Mouse (Mus musculus) left cerebral cortex, postnatal 25 days (tissue): ENCODE measurements around the gene Borcs7. TPM values are rescaled to one million over a fixed set of nuclear protein-coding genes. Genes with fewer than 3 reads are reported as not detected.
"Not testable (repeated sequence)": the region's sequence is repeated elsewhere in the genome, so short reads cannot be mapped to it uniquely, and the experiment has no call there.

Experiments used
- DNase-seq, 2 experiments: peaks; one replicate each; pipeline ENCODE4 v3.0.0; 2022; ENCODE audit warnings: low spot score in 2 of 2, mixed read lengths in 1 of 2
- intact Hi-C: fragments of 180-260 bp; cut with DNase I; formaldehyde crosslinking; loops from one replicate; pipeline ENCODE4 v1.15.1; 2025
- total RNA-seq, 2 experiments: library from RNA; stranded (reverse); gene quantifications; 2 replicates each; pipeline ENCODE4 v1.2.3; 2021

Gene Borcs7
- total RNA-seq, 2 experiments from 2014 or later: 22.5 to 25.6 TPM

DNA sequence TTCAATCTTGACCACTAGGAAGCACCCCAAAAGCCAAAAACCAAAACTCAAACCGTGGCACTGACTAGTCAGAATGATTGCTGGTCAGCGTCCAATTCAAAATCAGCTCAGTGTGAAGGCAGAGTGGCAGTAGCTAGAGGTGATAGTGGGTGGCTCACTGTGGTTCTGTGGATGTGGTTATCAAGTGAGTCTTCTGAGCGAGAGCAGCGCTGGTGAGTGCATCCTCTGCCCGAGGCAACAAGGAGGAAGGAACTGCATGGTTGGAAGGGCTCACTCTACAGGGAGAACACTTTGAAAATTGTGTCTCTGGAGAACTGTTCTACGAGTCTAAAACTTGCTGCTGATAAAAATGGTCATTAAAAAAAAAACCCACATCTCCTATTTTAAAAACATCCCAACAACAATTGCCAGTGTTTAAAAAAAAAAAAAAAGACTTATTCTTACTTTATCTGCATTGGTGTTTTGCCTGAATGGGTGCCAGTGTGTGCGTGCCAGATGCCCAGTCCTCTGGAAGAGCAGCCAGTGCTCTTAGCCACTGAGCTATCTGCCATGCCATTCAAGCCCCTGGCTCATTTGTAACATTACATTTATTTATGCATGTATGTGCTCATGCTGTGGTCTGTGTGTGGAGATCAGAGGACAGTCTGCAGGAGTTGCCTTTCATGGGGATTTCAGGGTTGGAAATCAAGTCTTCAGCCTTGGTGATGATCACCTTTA, 16.2 kb downstream of the Borcs7 start:
- intact Hi-C loops: no loop called here
- no peak for DNase-seq

DNA sequence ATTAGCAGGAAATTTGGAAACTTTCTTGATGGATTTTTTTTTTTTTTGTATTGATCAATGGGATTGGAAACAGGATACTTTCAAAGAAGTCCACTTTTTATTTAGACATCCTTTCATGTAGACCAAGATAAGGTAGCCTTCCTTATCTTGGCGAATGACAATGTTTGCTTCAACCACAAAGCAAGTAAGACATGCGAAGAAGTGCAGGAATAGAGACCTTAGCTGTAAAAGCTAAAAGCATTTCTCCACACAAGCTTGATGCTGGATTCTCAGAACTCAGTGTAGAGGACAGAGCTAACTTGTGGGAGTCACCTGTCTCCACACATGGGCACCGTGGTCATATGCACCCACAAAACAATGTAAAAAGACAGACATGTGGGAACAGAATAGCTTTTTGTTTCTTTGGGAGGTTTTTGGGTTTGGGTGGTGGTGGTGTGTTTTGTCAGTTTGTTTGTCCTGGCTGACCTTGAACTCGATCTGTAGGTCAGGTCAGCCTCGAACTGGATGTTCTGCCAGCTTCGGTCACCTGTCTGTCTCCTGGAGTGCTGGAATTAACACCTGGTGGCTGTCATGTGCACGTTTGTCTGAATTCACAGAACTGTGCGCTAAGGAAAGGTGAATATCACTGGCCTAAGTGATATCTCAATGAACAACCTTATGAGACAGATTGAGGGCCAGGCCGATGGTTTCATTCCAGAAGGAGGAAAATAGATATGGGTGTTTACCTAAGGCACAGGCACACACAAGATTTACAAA, 17.0 kb downstream of the Borcs7 start:
- DNase-seq: no peak
- intact Hi-C loops: no loop called here

DNA sequence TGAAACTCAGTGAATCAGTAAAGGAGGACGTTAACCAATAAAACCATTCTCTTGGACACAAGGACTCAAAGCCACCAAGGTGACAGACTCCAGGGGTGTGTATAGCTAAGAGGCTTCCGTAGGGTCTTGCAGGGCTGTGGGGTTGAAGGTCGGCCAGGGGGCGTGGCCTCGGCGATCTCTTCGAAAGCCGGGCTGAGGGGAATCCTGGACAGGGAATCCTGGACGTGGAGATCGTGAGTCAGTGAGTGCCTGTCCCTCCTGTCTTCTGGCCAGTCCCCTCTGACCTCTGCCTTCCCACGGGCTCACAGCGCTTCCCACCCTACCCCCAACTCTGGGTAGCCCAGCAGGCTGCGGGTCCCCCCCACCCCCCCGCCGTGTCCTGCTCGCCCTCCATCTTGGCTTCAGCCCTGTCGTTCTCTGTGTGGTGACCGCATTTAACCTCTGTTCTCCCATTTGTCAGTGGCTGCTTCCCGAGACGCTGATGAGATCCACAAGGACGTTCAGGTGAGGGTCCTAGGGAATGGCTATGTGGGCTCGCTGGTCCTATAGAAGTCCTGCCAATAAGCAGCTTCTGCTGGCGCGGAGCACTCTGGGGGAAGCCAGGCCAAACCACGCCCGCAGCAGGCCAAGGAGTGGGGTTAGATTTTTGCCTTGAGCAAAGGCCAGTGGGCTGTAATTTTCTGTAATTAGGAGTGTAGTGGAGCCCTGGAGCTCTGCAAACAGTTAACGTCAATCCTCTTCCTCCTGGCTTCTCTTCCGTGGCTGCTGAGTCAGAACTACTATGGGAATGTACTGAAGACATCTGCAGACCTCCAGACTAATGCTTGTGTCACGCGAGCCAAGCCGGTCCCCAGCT, 17.8 kb downstream of the Borcs7 start, which contains the start of gene As3mt:
As3mt (plus strand) TSS at position 163 of the 856 bp plus-strand sequence.
- intact Hi-C loops: no loop called here

GRCm38 (mm10) chr19:46710614-46711013, 20.9 kb downstream of the Borcs7 start:
- intact Hi-C loops: no loop called here
- no peak for DNase-seq

More for the DNA sequence above, 17.8 kb downstream of the Borcs7 start, which contains the start of gene As3mt:
- DNase-seq: peak in 1 of 2 experiments; percentile 35

DNA sequence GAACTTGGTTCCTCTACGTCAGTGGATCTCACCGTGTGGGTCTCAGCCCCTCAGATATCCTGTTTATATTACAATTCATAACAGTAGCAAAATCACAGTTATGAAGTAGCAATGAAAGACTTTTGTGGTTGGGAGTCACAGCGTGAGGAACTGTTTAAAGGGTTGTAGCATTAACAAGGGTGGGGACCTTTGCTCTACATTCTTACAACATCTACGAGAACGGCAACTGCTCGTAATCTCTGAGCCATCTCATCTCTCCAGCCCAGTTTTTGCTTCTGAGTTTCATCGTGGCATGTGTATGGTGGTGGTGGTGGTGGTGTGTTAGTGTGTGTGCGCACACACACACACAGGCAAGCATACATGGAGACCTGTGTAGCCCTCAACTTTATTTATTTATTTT, 24.5 kb downstream of the Borcs7 start:
- DNase-seq: no peak
- intact Hi-C loops: no loop called here

DNA sequence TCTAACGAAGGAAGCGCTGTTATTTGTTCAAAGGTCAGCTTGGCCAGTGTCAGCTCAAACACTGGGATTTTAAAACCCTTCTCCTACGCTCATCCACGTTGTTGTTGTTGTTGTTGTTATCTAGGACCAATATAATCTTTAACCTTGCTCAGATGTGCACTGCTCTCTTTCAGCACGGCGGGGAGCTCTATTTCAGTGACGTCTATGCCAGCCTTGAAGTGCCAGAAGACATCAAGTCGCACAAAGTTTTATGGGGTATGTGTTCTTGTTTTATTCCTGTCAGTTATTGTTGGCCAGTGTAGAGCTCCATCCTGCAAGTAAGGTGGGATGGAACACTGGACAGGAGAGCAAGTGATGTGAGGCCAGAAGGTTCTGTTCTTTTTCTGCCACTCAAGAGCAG, 25.3 kb downstream of the Borcs7 start:
- no peak for DNase-seq
- intact Hi-C loops: no loop called here

DNA sequence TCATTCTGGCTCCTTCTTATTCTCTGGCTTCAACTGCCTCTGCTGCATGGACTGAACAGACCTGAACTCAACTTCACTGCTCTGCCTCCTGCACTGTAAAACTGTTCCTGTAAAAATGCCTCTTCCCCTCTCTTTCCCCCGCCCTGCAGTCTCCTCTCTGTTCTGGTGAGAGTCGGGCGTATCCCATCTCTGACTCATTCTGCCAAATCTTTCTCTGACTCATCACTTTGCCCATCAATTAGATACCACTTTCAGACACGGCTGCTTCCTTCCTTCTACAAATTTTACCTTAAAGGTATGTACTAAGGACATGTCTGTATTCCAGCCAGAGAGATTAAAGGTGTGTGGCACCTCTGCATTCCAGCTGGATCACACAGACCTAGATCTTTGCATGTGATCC, 28.4 kb downstream of the Borcs7 start:
- intact Hi-C loops: no loop called here
- DNase-seq: no peak

DNA sequence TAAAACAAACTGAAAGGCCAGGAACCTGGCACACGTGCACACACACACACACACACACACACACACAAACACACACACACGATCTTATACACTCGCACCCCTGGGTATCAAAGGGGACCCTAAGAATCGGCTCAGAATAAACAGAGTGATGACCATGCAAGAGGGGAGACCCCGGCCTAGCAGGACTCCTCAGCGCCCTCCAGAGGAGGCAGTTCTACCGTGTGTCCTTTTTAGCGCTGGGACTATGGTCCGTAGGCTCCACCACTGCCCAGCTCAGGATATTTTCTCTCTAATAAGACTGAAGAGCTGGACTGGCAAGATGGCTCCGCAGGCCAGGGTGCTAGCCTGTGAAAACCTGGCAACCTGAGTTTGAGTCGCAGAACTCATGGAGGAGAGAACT, 34.7 kb downstream of the Borcs7 start:
- DNase-seq: no peak
- intact Hi-C loops: no loop called here

- no peak for DNase-seq
- intact Hi-C loops: no loop called here
These were observed 36.4 kb downstream of the Borcs7 start for GRCm38 (mm10) chr19:46726142-46726541.

- DNase-seq: no peak
These were observed 37.5 kb downstream of the Borcs7 start for GRCm38 (mm10) chr19:46727140-46727736.

GRCm38 (mm10) chr19:46727945-46728540, 38.3 kb downstream of the Borcs7 start:
- intact Hi-C loops: no loop called here
- DNase-seq: no peak

More at GRCm38 (mm10) chr19:46727140-46727736, 37.5 kb downstream of the Borcs7 start:
- intact Hi-C loops: no loop called here

GRCm38 (mm10) chr19:46728909-46729308, 39.2 kb downstream of the Borcs7 start:
- no peak for DNase-seq
- intact Hi-C loops: no loop called here

- intact Hi-C loops: no loop called here
- DNase-seq: no peak
These were observed 41.6 kb downstream of the Borcs7 start for GRCm38 (mm10) chr19:46731351-46731750.

DNA sequence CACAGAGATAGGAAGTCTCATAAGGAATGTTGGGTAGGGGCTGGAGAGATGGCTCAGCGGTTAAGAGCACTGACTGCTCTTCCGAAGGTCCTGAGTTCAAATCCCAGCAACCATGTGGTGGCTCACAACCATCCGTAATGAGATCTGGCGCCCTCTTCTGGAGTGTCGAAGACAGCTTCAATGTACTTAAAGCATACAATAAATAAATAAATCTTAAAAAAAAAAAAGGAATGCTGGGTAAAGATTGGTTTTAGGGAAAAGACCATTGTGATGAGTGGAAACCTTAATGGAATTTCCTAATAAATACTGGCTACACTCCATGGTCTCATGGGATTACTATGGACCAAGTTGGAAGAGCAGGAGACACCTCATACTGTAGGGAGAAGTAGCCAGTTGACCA, 43.0 kb downstream of the Borcs7 start:
- DNase-seq, intact Hi-C loops: not testable (repeated sequence)

- no peak for DNase-seq
- intact Hi-C loops: no loop called here
These were observed 43.9 kb downstream of the Borcs7 start for GRCm38 (mm10) chr19:46733626-46734025.

DNA sequence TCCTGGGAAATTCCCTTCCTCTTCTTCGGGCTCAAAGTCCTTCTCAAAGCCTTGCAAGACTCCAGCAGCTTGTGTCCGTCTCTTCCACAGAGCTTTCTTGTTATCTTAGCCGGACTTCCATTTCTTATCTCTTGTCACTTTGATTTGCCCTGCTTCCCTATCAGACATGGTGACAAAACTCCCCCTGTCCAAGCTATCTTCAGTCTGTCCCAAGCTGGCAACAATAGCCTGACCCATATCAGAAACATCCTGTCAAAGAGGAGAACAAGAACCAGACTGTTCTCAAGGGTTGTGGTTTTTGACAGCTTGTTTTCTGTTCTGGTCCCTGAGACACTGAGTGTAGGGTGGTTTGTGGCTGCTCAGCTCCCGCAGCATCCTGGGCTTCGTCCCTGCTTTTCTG, 45.5 kb downstream of the Borcs7 start:
- intact Hi-C loops: no loop called here
- no peak for DNase-seq

DNA sequence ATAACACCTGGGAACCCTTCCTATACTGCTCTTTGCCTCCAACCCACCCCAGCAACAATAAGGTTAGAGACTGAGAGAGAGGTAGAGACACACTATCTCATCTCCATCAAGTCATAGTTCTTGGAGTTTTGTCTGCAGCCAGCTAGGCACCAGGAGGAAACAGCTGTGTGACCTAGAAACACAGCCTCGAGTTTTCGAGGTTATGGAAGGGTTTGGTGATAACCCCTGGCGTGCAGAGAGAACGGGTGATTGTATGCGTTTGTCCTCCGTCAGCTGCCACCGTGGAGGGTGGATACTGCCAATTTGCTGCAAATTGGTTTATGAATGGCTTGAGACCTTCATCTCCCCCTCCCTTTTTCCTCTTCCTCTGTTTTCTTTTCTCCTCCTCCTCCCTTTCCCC, 47.4 kb downstream of the Borcs7 start:
- intact Hi-C loops: no loop called here
- no peak for DNase-seq

GRCm38 (mm10) chr19:46740341-46741008, 50.8 kb downstream of the Borcs7 start:
- peak; percentile 79 for DNase-seq
- intact Hi-C loops: loop anchor here (1.0 kb wide), 2 partner anchors 70 to 152 kb away; no protein-coding TSS in a partner anchor

- no peak for DNase-seq
- intact Hi-C loops: no loop called here
These were observed 51.9 kb downstream of the Borcs7 start for GRCm38 (mm10) chr19:46741574-46741973.
